Mouse (Mus musculus): ENCODE results near the gene Grpel1.

DNA sequence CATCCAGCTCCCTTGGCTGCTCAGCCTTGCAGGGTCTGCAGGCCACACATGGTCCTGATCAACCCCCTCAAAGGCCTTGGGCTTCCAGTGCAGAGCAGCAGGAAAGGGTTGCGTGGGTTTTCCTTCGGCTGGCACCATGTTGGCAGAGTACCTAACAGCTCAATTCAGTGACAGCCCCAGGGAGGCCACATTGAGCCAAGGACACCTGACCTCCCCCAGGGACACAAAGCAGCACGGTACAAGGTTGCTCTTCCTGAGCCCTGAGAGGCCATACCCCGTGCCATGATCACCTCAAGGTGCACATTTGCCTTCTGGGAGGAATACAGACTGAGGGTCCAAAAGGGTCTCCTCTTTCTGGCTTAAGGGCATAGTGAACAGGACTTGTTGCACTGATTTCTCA lies 20.2 kb upstream of the Grpel1 start:
- no peak for TF ChIP-seq CTCF (IDR thresholded peaks at IDR 0.05; ENCODE audit: low read depth)
- TF ChIP-seq EP300 (IDR thresholded peaks at IDR 0.05; ENCODE audit: low read depth), result no peak

Measured in liver, postnatal 0 days (tissue).